Mouse (Mus musculus): ENCODE measurements around the gene Clca3a1. TPM values are rescaled to one million over a fixed set of nuclear protein-coding genes. Genes with fewer than 3 reads are reported as not detected.
A peak's percentile ranks its signal among the peaks of the same experiment; 100 is the strongest.

Gene Clca3a1
- total RNA-seq, 2 experiments from 2014 or later, result 0.79 to 1.6 TPM

DNA sequence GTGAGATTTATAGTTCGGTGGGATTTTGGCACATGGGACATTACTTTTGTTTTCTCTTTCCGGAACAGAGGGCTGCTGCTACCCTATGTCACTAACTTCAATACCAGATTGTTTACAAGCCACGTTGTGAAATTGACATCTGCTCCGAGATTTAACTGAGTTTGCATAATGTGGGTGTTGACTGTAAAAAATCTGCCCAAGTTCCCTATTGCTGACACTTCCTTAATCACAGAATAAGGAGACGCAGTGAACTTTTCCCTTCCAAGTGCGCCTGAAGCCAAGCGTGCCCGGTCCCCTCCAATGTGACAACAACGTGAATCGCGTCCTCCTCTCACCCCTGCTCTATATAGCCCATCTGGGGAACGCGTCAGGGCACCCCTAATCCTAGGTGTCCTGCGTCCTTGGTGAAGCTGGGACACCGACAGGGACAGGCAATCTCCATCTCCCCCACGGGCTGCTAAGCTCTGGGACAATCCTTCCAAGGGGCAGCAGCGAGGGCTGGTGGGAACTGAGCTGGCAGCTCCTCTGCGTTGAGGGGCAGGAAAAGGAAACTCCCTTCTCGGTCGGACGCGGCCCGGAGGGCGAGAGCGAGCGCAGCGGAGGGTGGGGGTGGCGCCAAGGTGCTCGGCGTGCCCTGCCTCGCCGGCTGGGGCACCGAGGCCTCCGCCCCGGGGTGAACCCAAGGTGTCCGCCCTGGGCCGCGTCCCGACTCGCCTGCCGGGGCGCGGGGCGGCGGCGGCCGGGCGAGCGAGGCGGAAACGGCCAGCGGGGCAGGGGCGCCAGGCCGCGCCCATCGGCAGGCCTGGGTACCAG, 41.5 kb downstream of the Clca3a1 start:
- peak; percentile 79 to 83 for DNase-seq

DNA sequence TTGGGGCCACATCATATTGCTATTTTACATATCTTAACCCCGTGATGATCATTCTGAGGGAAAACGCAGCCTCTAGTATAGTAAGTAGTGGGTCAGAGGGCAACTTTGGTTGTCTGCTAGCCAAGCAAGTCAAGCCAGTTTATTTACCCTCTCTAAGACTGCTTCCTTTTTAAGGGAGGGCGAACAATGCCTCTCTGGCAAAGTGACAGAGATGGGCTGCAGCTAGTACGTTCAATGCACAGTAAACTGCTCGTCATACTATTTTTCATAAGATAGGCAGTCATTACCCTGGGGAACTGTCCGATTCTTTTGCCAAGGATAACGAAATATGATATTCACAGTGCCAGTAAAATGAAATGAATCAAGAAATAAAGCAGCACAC, 42.1 kb downstream of the Clca3a1 start:
- peak; percentile 67 to 72 for DNase-seq

DNA sequence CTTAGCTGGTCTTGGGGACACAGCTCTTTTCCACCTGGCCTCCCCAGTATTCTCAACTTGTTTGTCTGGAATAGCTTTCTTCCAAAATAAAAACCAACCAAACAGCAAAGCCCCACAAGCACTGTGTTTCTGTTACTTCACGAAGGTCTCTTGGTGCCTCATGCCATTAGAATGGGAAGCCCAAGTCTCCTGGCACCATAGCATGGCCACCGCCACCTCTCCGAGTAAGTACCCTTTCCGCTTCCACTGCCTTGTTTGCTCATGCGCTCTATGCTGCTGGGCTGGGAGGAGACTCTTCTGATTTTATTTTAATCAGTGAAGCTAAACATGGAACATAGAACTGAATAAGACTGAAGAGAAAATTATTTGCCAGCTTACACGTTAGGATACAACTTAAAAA, 42.9 kb downstream of the Clca3a1 start:
- DNase-seq, result peak in 1 of 2 experiments; percentile 46

DNA sequence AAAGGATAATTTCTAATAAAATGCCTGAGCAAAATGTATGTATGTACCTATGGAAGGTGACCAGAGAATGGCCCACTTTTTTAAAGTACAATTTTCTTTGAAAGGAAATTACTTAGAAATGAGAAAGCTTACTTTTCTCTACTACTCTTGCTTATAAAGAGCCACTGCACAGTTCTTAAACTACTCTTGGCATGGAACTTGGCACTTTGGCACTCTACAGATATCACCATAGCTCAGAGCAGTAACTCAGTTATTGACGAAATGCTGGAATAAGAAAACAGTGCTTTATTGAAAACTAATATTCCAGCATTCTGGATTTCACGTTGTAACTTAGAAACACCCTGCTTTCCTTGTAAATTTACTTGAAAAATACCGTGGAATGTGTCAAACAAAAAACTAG, 43.7 kb downstream of the Clca3a1 start:
- no peak for DNase-seq

DNA sequence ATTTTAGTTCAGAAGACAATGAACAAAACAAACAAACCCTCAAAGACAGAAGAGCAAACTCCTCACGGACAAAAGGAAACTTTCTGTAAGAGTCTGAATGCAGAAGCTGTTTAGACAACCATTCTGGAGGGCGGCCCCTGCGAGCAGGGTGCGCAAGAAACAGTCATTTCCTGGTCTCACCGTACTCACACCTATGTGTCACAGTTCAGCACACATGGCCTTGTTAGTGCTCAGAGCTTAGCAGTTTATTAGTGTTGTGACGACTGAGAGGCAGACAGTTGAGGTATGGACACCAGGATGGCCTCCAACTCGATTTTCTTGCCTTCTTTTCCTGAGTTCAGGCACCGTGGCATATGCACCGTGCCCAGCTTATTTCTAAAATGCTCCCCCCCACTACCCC, 44.9 kb downstream of the Clca3a1 start:
- DNase-seq, result no peak

DNA sequence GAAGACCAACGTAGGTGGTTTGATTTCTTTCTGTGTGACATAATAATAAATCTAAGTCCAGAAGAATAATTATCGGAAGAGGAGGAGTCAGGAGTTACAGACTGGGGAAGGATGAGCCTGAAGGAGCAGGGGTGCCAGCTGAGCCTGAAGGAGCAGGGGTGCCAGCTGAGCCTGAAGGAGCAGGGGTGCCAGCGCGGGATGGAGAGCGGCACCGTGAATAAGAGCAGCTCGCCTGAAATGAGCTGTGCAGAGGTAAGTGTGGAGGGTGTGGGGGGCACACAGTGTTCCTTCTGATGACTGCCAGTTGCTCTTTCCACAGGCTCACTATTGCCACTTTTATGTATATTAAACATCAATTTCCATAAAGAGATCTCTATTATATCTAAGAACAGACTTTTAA, 45.7 kb downstream of the Clca3a1 start:
- DNase-seq, result no peak

DNA sequence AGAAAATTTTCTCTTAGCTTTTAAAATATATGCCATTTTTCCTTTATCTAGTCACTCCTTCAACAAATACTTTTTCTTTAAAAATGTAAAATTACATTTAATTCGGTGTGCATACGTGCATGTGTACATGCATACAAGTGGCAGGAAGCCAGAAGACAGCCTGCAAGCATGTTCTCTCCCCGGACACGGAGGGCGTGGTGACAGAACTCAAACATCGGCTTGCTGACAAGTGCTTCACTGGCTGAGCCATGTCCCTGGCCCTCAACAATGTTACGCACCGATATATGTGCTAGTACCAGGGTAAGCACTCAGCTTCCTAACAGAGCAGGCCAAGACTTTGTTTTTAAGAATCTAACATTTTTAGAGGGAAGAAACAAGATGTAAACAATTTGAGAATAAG, 46.2 kb downstream of the Clca3a1 start:
- DNase-seq, result peak; percentile 41 to 58

DNA sequence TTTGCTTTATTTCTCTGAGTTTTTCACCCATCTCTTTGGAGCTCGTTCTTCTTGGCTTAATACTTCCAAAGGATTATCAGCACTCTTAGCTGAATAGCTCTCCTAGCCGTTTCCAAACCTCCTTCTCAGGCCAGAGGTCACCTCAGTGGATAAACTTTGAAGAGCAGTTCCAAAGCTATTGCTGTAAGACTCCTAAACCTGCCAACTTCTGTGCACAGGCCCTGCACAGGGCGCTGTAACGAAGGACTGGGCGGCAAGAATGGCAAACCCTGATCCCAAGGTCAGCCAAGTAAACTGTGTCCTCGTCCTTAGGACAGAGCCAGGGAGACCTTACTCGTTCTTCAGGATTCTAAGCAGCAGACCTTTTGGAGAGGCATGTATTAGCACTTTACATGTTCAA, 46.7 kb downstream of the Clca3a1 start:
- peak; percentile 65 to 77 for DNase-seq

DNA sequence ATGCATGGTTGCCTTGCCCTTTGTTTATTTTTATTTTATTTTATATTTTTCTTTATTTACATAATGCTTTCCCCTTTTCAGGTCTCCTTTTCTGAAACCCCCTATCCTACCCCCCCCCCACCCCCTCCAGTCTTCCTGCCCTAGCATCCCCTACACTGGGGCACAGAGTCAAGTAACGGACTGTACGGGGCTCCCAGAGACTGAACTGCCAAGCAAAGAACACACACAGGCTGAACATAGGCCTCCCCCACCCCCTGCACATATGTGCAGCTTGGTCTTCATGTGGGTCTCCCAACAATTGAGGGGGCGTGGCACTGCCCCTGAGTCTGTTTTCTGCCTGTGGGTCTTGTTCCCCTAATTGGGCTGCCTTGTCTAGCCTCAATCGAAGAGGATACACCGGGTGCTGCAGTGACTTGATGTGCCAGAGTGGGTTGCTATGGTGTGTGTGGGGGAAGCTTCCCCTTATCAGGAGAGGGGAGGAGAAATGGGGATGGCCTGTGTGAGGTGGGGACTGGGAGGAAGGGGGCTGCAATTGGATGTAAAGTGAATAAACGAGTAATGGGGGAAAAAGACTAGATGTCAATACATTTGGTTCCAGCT, 49.1 kb downstream of the Clca3a1 start:
- no peak for DNase-seq

DNA sequence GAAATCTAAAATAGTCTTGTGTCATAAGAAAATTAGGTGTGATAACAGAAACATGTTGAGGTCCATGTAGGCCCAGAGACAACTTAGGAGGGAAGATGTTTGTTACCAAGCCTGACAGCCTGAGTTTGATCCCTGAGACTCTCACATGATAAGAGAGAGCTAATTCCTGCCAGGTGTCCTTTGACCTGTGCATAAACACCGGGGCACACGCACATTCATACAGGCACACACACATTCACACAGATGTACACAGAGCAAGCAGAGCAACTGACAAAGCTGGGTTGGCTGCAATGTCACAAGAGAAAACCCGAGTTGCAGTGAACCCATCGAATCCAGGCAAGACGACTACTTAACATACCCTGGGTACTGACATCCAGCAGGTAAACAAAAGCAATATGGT, 52.2 kb downstream of the Clca3a1 start:
- DNase-seq, result peak in 1 of 2 experiments; percentile 1

DNA sequence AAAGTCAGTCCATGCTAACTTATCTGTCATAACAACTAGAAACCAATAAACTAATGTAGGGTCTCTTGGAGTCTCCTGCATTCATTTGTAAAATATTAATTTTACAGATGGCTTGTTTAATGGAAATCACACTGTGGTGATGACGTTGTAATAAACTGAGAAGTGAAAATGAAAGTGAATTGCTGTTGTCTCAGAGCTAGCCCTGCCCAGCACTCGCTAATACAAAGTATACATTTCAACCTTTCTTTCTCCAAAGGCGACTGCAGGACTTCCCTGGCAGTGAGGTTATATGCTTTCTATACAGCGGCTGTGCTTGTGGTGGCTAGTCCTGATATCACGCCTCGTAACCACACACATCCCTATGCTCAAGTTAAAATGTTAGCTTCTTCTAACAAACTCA, 56.8 kb downstream of the Clca3a1 start:
- DNase-seq, result no peak

DNA sequence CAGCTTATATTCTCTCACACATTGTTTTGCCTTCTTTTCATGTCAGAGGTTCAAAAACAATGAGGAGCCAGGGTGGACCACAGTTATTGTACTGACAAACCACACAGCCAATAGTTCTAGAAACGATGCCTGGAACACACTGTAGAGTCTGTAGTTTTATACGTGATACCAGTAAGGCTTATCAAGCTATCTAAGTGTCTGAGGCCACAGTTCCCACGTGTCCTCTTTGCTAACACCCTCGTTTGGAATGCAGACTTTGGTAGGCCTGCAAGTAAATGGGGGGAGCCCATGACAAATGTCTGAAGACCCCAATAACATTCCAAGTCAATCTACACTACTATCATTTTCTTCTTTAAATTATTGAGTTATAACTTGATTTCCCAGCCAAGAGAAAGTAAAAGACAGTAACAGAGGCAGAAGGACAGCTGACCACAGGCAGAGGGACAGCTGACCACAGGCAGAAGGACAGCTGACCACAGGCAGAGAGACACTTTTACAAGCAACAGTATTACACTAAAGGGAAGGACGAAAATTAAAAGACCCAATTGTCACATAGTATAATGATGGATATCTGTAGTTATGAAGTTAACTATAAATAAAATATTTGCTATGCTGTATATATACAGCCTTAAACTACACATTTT, 61.9 kb downstream of the Clca3a1 start:
- DNase-seq, result no peak

DNA sequence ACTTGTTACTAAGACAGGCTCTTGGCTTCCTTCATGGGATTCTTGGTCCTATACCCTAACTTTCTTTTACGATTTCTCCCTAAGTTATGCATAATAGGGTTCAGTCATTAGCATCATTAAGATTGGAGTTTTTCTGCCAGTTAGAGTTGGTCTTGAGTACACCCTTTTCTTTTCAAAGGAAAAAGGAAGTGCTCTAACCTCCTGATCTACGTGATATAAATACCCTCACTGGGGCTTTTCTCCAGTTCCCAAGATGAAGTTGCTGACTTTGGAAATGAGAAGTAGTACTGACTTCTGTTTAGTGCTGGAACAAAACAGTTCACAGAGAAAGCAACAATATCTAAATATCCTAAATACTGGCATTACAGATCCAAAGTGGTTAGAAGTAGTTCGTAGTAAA, 62.8 kb downstream of the Clca3a1 start:
- DNase-seq, result no peak

DNA sequence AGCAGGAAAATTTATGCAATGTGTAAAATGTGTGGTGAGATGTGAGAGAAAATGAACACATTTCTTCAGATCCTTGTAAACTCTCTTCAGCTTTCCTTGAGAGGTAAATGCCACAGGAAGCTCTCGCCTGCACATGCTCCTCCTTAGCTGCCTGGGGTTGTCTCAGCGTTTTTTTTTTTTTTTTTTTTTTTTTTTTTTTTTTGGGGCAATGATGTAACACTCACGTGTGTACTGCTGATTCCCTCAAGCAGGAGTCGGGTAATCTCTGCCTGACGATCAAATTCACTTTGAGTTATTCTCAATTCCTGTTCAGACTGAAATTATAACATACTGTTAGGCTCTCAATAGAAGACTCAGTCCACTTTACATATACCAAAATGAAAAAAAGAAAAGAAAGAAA, 63.6 kb downstream of the Clca3a1 start:
- no peak for DNase-seq

DNA sequence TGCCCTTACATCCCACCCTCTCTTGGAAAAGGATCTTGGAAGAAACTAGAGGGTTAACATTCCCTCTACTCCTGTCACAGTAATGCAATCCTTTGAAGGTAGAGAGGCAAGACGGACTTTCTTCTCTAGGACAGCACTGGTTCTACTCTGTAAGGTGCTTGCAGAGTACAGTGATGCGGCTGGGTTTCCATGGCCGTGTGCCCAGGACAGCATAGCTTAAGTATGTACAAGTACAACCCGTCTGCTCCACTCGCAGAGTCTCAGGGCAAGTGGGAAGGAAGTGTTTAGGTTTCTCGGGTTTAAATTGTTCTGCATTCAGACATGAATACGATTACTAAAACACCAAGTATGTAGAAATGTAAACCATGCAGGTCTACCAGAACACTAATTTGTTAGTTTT, 65.8 kb downstream of the Clca3a1 start:
- no peak for DNase-seq

DNA sequence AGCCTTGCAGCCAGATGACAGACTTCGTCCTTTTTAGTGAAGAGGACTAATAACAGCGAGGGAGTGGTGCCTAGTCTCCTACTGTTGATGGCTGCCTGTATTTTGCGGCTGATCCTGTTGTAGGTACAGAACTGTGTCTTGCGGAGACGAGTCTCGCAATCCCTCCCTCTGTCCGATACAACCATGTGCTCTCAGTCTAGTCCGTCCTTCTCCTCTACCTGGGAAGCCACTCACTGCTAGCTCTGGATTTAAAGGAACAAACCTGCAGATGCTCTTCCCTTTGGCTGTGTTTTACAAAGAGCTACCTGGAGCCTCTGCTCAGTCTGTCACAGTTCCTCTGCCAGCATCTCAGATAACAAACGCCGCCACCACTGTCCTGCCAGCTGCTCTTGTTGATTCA, 66.7 kb downstream of the Clca3a1 start:
- no peak for DNase-seq

DNA sequence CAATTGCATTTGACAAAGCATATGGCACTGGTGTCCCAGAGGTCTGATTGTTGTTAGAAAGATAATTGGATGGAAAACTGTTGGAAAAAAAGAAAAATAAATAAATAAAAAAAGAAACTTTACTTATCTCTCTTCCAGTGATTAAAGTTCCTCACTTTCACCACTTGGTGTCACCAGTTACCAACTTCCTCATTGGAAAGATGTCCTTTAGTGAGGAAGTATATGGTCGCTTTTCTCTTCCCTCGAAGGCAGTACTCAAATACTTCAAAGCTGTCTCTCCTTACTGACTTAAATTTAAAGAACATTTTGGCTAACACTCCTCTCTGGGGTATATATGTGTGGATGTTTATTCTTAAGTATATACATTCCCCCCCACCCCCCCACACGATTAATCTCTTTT, 68.7 kb downstream of the Clca3a1 start:
- DNase-seq, result peak; percentile 40 to 47

DNA sequence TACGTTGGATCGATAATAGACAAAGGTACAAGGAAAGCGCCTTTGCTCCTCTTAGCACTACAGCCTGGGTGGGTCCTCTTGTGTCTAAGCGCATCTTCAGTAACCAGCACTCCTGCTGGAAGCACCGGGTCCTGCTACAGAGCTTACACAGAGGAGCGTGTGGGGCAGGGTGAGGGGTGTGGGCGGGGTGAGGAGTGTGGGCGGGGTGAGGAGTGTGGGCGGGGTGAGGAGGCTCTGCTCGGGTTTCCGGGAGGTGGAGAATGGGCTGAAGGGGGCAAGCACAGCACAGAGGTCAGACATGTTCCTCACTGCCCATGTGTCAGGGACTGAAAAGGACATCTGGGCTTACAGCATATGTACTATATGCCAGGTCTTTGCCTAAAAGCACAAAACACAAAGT, 71.5 kb downstream of the Clca3a1 start:
- no peak for DNase-seq

DNA sequence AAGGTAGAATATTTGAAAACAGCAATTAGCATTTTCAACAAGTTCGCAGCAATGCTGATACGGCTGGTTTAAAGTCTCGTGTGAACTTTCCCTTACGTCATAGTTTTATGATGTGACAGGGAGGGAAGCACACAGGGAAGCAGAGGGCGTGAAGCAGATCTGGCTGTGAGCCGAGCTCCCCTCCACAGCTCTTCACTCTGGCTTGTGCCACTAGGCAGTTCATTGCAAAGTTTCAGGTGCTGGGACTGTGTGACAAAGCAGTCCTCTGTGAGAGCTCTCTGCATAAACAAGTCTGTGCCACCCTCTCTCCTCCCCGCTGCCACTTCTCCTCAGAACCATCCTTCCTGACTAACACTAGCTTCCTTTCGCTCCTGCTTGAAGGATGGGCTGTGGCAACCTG, 72.5 kb downstream of the Clca3a1 start:
- DNase-seq, result no peak

DNA sequence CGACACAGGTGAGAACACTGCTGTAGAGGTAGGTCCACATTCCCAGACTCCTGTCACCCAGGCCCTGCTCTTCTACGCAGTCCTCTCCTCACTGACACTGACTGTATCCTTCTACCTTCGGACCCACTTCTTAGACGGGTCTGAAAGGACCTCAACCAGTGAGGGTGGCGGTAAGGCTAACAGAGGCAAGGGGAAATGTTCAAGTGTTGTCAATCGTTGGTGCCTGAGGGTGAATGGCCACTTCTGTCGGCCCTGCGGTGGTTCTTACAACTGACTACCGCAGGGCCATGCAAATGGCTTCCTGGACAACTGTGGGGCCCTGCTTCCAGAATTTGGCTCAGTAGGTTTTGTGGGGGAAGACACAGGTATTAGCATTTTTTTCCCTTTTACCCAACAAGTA, 73.2 kb downstream of the Clca3a1 start:
- no peak for DNase-seq

DNA sequence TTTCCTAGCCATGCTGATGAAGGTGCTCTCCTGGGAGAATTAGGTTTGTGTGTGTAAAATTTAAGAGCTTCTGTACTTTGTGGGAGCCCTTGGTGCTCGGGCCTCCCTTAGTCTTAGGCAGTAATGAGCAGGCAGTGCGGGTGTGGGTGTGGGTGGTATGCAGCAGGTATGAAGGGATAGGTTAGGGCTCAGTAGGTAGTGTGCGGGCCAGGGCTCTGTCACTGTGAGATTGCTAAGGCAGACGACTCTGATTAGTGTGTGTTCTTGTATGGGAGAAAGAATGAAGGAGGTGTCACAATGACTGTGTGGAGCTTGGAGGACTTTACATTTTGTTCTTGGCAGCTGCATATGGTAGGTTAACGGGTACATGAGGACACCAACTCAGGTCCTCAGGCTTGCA, 74.6 kb downstream of the Clca3a1 start:
- DNase-seq, result no peak

DNA sequence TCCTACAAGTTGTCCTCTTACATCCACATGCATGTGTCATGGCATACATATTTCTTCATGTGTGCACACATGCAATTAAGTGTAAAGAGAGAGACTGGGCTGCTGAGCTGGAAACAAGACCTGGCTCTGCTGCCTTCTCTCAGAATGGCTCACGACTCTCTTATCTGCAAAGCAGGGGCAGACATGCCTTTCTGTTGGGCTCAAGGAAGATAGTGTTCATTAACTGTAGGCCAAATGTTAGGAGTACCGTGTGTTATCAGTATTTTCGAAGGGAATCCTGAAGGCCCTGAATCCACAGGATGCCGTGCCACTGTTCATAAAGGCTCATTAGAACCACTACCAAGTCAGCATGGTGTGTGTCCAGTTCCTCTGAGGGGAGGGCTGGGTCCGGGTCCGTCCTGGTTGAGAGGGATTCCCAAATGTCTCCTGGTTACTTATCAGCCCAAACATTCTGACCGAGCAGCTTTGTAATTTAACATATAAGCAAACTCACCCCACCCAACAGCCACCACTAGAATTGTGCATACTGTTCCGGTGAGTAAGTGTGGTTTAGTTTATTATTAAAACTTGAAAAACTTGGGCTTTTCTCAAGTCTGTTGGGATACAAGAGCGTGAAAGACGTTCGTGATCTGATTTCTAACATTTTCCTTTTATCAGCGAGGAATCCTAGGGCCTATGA, 77.5 kb downstream of the Clca3a1 start:
- DNase-seq, result no peak

DNA sequence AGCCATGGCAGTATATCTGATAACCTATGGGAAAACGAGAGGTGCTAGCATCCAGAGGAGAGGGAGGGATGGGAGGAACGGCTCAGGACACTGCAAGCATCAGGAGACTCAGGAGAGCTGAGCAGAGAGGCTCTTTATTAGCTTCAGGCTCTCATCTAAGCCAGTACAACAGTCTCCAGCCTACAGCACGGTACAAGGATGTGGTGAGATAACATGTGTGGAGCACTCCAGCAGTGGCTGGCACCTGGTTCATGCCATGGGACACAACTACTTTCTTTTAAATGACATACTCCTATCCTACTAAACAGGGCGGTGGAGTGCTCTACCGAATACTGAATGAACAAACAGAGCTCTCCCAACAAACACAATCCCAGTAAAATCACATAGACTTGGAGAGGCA, 79.2 kb downstream of the Clca3a1 start:
- DNase-seq, result no peak
